Mouse (Mus musculus) Muller cell, postnatal 12 days (primary cell): Measurements from ENCODE around the gene Rhox4g.
"Not testable (repeated sequence)": the region's sequence is repeated elsewhere in the genome, so short reads cannot be mapped to it uniquely, and the experiment has no call there.

Experiments used
- DNase-seq: peaks from one replicate; pipeline ENCODE4 v3.0.0-alpha.2; 2015; ENCODE audit errors: inconsistent ontology term

The Rhox4g gene

GRCm38 (mm10) chrX:37651227-37651626 is at the start of gene Rhox4g:
TSS of gene Rhox4g (minus strand) at chrX:37651327.
- DNase-seq, result not testable (repeated sequence)

- DNase-seq, result no peak
Measured at GRCm38 (mm10) chrX:37692261-37692660, 41.1 kb upstream of the Rhox4g start.

DNA sequence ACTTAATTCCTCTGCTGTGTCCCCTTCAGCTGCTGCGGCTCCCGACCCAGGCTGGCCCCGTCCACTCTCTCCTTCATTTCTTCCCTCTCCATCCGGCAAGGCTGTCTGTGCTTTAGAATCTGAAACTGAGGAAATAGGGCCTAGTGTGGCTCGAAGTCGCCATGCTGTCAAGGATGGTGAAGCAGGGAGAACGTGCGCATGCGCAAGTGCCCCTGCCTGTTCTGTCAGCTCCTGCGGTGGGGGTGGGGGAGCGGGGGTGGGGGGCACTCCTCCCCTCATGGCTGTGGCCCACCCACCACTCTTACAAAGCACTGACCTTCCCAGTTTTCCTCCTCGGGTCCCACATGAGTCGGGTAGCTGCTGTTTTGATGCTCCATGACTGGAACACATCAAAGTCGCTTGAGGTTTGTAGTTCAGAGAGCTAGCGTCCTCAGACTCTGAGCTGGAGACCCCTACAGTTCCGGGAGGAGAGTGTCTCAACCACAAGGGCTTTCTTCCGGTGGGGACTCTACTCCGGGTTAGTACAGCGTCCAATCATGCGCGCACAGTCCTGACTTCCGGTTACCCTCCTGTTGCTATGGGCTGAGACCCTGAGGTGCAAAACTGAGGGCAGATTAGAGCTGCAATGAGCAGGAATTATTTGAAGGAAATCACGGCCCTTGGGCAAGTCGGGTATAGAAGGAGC is 32.0 kb upstream of the Rhox4g start:
- no peak for DNase-seq

DNA sequence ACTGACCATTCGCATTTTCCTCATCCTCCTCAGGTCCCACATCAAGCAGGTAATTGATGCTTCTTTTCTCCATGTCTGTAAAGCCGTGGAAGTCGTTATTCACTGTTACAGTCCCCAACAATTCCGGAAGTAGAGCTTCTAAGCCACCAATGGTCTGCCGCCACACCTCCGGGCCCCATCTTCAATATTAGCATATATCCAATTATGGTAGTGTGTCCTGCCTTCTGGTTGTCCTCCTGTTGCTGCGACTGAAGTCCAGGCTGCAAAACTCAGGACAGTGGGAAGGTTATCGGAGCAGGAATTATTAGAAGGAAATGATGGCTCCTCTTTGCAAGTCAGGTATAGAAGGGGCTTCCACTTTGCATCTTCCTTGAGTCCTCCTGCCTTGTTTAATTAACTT is 22.1 kb upstream of the Rhox4g start, which contains the start of gene Rhox2h:
Gene Rhox2h (minus strand): TSS at position 101 of the 400 bp plus-strand sequence.
- DNase-seq, result not testable (repeated sequence)

GRCm38 (mm10) chrX:37668664-37669063 is 17.5 kb upstream of the Rhox4g start, which contains the start of gene Rhox3h:
TSS of gene Rhox3h (minus strand) at chrX:37668764.
- not testable (repeated sequence) for DNase-seq

DNA sequence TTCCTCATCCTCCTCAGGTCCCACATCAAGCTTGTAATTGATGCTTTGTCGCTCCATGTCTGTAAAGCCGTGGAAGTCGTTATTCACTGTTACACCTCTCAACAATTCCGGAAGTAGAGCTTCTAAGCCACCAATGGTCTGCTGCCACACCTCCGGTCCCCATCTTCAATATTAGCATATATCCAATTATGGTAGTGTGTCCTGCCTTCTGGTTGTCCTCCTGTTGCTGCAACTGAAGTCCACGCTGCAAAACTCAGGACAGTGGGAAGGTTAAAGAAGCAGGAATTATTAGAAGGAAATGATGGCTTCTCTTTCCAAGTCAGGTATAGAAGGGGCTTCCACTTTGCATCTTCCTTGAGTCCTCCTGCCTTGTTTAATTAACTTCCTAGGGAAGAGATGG is 7.8 kb downstream of the Rhox4g start, which contains the start of gene Rhox2g:
Gene Rhox2g (minus strand): TSS at position 101 of the 400 bp plus-strand sequence.
- DNase-seq, result not testable (repeated sequence)

DNA sequence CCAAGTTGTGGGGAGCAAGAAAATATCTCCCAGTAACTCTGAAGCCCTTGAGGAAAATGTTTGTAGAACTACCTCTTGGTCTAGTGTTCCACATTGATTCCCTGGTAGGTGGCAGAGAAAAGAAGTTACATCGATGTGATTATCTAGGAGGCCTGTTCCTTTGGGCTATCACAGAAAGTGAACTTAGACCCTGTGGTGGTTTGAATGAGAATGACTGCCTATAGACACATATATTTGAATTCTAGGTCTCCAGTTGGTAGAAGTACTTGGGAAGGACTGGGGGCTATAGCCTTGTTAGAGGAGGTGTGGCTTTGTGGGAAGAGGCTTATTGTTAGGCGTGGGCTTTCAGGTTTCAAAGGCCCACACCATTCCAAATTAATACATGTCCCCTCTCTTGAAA is 22.6 kb downstream of the Rhox4g start, which contains the start of gene Rhox3g:
Gene Rhox3g (minus strand): TSS at position 101 of the 400 bp plus-strand sequence.
- DNase-seq, result not testable (repeated sequence)

- not testable (repeated sequence) for DNase-seq
Measured at GRCm38 (mm10) chrX:37607604-37608003, 43.5 kb downstream of the Rhox4g start, which contains the start of gene Rhox4f. TSS of gene Rhox4f (minus strand) at chrX:37607704.
